Mouse (Mus musculus): ENCODE measurements at regions not wholly inside any gene's neighbourhood (a gene's known extent, or its start where the extent isn't known, plus 50 kb on each side); places are given as distances from the start of the nearest gene placed in this dataset.

DNA sequence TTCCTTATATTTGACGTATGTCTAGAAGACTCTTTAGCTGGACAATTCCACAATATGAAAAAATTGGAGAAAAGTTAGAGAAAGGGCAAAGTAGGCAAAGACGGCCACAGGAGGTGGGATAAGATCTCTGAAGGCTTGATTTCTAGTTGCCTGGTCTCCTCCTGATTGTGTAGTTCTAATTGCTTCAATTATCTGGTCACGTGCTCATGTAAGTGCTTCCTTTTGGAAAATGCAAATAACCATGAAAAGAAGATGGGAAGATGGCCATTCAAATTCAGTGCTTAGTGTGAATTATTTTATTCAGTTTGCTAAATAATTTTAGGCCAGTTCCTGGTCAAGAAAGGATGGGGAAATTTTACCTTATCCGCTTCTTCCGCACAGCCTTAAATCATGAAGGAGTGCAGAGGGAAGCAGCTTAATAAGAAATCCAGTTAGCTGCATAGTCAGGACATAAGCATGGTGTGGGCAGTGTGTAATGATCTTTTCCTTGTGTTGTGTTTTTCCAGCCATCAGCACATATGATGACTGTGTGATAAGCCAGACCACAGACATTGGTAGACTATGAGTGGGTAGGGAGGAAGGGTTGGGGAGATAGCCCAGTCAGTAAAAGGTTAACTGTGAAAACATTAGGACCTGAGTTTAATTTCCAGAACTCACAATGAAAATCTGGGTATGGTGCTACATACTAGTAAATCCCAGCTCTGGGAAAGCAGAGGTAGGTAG lies 267.7 kb upstream of the Nmur2 start:
- Histone ChIP-seq H3K9ac (ENCODE audit: low read depth, low read length) (no peak overlapping the region), H3K36me3 (ENCODE audit: control insufficient read depth, insufficient read depth, low read length) (no peaks in the 10 kb centered on the region), H3K9me3 (ENCODE audit: control insufficient read depth, low read length) (no peaks in the 10 kb centered on the region), H3K4me1 (ENCODE audit: control insufficient read depth, insufficient read depth, low read depth, low read length) (no peaks in the 10 kb centered on the region), H3K4me3 (ENCODE audit: low read length) (no peak overlapping the region), H3K4me2 (ENCODE audit: low read length) (no peak overlapping the region), H3K27me3 (replicated peaks; ENCODE audit: control insufficient read depth, insufficient read depth, low read length) (no peaks in the 10 kb centered on the region), H3K27ac (ENCODE audit: low read depth, low read length) (no peak overlapping the region)
- 83% methylated on average over 5 of the region's 5 CpGs for WGBS
- no peak for ATAC-seq

DNA sequence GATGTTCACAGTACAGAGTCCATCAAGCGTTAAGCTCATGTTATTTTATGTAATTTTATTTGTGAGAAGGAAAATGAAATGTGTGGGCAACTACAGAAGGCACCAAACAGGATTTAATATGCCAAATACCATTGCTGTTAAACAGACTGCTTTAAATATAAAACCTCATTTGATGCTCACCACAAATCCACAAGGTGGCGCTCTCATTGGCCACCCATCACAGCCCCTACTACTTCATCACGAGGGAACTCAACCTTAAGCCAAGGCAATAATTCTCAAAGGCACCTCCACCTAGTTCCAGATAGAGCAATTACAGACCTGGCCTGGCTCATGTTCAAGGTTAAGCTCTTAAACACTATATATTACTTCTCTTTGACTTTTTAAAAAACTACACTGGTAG lies 266.2 kb upstream of the Nmur2 start:
- no peaks in the 10 kb centered on the region for H3K9me3 ChIP-seq (ENCODE audit: control insufficient read depth, low read length)
- WGBS, result 35% methylated on average over 3 of the region's 3 CpGs
- no peaks in the 10 kb centered on the region for H3K36me3 ChIP-seq (ENCODE audit: control insufficient read depth, insufficient read depth, low read length)
- no peak overlapping the region for H3K27ac ChIP-seq (ENCODE audit: low read depth, low read length)
- no peak overlapping the region for H3K9ac ChIP-seq (ENCODE audit: low read depth, low read length)
- H3K4me3 ChIP-seq (ENCODE audit: low read length), result no peak overlapping the region
- H3K4me2 ChIP-seq (ENCODE audit: low read length), result no peak overlapping the region
- ATAC-seq, result no peak
- H3K4me1 ChIP-seq (ENCODE audit: control insufficient read depth, insufficient read depth, low read depth, low read length), result no peaks in the 10 kb centered on the region
- no peaks in the 10 kb centered on the region for H3K27me3 ChIP-seq (replicated peaks; ENCODE audit: control insufficient read depth, insufficient read depth, low read length)

DNA sequence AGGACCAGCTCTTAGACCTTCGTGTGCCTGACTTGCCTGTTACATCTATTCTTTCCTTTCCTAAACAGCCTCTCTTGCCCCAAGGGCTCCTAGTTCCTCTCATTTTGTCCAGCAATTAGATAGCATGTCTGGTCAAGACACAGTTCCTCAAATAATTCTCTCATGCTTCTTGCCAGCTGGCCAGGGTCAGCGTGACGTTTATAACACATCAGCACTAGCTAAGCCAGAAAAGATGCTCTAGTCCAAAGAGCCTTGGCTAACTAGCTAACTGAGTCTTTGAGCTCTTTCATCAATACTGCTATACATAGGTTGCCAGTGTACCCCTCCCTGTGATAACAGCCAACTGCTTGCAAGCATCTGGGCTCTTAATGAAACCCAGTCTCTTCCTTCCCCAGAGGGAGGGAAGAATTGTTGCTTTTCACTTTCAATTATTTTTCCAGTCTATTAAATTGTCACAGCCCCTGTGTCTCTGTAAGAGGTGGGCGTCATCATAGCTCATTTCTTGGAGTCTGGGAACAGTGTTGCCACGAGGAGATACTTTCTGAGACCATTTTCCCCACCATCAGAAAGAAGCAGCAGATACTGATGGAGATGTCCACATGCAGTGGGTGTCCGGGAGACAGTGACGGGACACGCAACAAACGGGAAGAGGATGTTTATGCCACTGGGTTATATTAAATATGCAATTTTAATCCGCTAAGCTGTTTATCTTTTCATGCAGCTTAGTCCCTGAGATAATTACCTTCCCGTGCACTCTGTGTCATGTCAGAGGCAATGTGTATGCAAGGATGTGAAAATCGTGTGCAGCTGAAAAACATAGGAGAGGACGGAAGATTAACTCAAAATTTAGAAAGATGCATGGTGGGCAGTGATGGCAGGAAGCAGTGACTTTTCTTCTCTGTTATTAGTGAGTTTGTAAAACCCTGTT lies 250.1 kb upstream of the Nmur2 start:
- H3K27ac ChIP-seq (ENCODE audit: low read depth, low read length), result 0 out of 2 replicates have a peak overlapping the region, but pooled peaks have one; percentile 16
- no peaks in the 10 kb centered on the region for H3K9me3 ChIP-seq (ENCODE audit: control insufficient read depth, low read length)
- H3K4me3 ChIP-seq (ENCODE audit: low read length), result no peak overlapping the region
- ATAC-seq, result peak; percentile 61; the same call in 1 of the 2 replicates
- WGBS, result 60% methylated on average over 13 of the region's 13 CpGs
- no peak overlapping the region for H3K9ac ChIP-seq (ENCODE audit: low read depth, low read length)
- no peaks in the 10 kb centered on the region for H3K27me3 ChIP-seq (replicated peaks; ENCODE audit: control insufficient read depth, insufficient read depth, low read length)
- H3K36me3 ChIP-seq (ENCODE audit: control insufficient read depth, insufficient read depth, low read length), result no peaks in the 10 kb centered on the region
- H3K4me2 ChIP-seq (ENCODE audit: low read length), result peak overlapping the region; percentile 21; the same call in 1 of the 2 replicates
- peaks cover 6% of the 10 kb centered on the region for H3K4me1 ChIP-seq (ENCODE audit: control insufficient read depth, insufficient read depth, low read depth, low read length)

DNA sequence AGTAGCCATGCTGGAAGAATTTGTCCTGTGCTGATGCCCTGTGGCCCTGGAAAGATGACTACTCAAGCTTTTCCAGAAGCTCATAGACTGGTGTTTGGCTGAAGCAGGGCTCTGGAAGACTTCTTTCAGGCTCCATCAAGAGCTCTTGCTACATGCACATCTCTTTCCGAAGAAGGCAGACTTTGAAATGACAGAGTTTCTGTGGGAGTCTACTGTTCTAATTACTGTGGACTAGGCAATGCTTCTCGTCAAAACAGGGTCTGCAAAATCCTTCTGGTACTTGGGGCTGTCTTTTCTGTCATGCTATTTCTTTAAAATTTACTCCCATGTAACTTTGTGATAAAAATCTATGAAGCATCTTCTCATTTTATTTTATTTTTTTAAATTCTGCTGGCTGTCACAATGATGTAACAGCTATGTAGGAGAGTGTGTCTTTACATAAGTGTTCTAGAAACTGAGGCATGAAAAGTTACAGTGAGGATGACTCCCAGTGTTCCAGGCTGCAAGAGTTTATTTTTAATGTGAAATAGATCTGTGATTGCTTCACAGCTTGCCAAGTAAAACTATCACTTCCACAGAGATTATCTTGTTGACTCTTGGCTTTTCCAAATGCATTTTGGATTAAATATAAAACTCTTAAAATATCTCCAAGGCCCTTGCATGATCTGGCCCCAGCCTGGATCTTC lies 244.9 kb upstream of the Nmur2 start:
- Histone ChIP-seq H3K9me3 (ENCODE audit: control insufficient read depth, low read length) (no peaks in the 10 kb centered on the region), H3K36me3 (ENCODE audit: control insufficient read depth, insufficient read depth, low read length) (no peaks in the 10 kb centered on the region), H3K4me2 (ENCODE audit: low read length) (no peak overlapping the region), H3K4me1 (ENCODE audit: control insufficient read depth, insufficient read depth, low read depth, low read length) (peaks cover 2% of the 10 kb centered on the region), H3K27ac (ENCODE audit: low read depth, low read length) (no peak overlapping the region), H3K4me3 (ENCODE audit: low read length) (no peak overlapping the region), H3K9ac (ENCODE audit: low read depth, low read length) (no peak overlapping the region), H3K27me3 (replicated peaks; ENCODE audit: control insufficient read depth, insufficient read depth, low read length) (no peaks in the 10 kb centered on the region)
- ATAC-seq, result no peak
- WGBS, result 92% methylated on average over 2 of the region's 2 CpGs

DNA sequence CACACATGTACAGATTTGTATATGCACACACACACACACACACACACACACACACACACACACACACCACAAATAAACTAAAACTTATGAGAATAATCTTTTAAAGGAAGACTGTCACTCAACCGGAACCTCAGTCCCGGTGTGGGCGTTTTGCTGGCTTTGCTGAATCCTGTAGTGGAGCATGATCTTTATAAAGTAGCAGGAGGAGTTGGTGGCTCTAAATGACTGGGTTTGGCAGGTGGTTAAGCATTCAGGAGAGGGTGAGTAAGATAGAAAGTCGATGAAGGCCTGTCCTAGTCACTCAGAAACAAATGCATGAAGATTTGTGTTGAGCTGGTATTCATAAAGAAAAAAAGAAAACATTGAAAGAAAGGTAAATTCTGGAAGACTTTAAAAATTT lies 240.4 kb upstream of the Nmur2 start:
- H3K4me1 ChIP-seq (ENCODE audit: control insufficient read depth, insufficient read depth, low read depth, low read length), result no peaks in the 10 kb centered on the region
- no peaks in the 10 kb centered on the region for H3K9me3 ChIP-seq (ENCODE audit: control insufficient read depth, low read length)
- H3K36me3 ChIP-seq (ENCODE audit: control insufficient read depth, insufficient read depth, low read length), result no peaks in the 10 kb centered on the region
- no peak overlapping the region for H3K27ac ChIP-seq (ENCODE audit: low read depth, low read length)
- H3K4me2 ChIP-seq (ENCODE audit: low read length), result no peak overlapping the region
- no peak overlapping the region for H3K9ac ChIP-seq (ENCODE audit: low read depth, low read length)
- no peak for ATAC-seq
- H3K27me3 ChIP-seq (replicated peaks; ENCODE audit: control insufficient read depth, insufficient read depth, low read length), result no peaks in the 10 kb centered on the region
- WGBS, result 77% methylated on average over 4 of the region's 4 CpGs
- no peak overlapping the region for H3K4me3 ChIP-seq (ENCODE audit: low read length)

DNA sequence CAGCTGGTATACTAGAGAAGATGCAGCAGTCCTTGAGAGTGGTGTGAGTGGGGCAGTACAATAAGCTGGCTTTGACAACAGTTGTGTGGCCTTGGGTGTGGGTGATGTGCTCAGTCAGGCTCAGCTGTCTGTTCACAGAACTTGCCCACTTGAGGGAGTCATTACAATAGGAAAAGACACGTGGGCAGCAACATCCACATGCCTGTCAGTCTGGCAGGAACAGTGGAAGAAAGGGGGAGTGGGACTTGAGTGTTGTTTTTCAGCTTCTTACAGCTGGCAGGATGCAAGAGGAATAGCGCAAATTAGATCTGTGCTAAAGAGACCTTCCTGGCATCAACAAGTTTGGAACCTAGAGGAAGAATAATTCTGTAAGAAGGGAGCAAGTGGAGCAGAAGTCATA lies 239.4 kb upstream of the Nmur2 start:
- H3K9me3 ChIP-seq (ENCODE audit: control insufficient read depth, low read length), result no peaks in the 10 kb centered on the region

DNA sequence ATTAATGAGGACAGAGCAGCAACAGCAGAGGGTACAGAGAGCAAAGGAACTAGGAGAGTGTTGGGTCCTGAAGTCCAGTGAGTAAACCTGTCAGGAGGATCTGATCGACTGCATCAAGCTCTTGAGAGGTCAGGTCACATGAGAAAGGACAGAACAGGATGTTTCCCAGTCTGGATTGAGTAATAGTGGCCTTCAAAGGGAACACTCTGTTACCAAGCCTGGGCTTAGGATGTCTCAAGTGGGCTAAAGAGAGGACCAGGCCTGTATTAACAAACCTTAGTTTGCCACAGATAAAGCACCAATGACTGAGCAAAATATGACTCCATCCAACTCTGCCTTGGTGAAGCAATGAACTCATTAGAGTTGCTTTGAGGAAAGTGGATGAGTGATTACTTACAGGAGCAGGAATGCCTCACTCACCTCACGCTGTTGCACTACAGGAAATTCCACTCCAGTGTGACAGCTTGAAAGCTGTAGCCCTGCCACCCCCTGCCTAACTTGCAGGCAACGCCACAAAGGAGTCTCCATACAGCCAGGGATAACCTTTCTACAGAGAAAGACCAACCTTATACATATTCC lies 229.2 kb upstream of the Nmur2 start:
- H3K27ac ChIP-seq (ENCODE audit: low read depth, low read length), result no peak overlapping the region
- no peaks in the 10 kb centered on the region for H3K4me1 ChIP-seq (ENCODE audit: control insufficient read depth, insufficient read depth, low read depth, low read length)
- ATAC-seq, result no peak
- H3K9me3 ChIP-seq (ENCODE audit: control insufficient read depth, low read length), result no peaks in the 10 kb centered on the region
- H3K36me3 ChIP-seq (ENCODE audit: control insufficient read depth, insufficient read depth, low read length), result no peaks in the 10 kb centered on the region
- no peak overlapping the region for H3K4me3 ChIP-seq (ENCODE audit: low read length)
- no peak overlapping the region for H3K9ac ChIP-seq (ENCODE audit: low read depth, low read length)
- no peaks in the 10 kb centered on the region for H3K27me3 ChIP-seq (replicated peaks; ENCODE audit: control insufficient read depth, insufficient read depth, low read length)
- no peak overlapping the region for H3K4me2 ChIP-seq (ENCODE audit: low read length)
- 56% methylated on average over 3 of the region's 3 CpGs for WGBS

More for the DNA sequence above, 239.4 kb upstream of the Nmur2 start:
- H3K4me1 ChIP-seq (ENCODE audit: control insufficient read depth, insufficient read depth, low read depth, low read length), result no peaks in the 10 kb centered on the region
- no peak overlapping the region for H3K9ac ChIP-seq (ENCODE audit: low read depth, low read length)
- no peak overlapping the region for H3K4me2 ChIP-seq (ENCODE audit: low read length)
- no peak overlapping the region for H3K4me3 ChIP-seq (ENCODE audit: low read length)
- H3K36me3 ChIP-seq (ENCODE audit: control insufficient read depth, insufficient read depth, low read length), result no peaks in the 10 kb centered on the region
- no peaks in the 10 kb centered on the region for H3K27me3 ChIP-seq (replicated peaks; ENCODE audit: control insufficient read depth, insufficient read depth, low read length)
- WGBS, result 57% methylated on average over 2 of the region's 2 CpGs
- H3K27ac ChIP-seq (ENCODE audit: low read depth, low read length), result no peak overlapping the region
- no peak for ATAC-seq

DNA sequence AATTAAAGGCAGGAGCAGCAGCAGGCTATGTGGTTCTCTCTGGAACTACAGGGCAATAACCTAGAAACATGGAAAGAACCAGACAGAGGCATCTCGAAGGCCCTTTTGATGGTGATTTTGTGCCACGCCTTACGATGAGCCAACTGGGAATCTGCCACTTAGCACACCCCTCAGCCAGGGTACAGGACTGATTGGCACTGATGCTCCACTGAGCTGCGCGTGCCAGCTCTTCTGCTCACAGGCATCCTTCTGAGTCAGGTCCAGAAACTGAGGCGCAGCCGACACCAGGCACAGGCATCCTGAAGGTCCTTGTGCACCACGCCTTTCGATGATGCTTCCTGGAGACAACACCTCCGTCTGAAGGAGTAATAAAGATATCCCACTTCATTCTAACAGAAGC lies 221.9 kb upstream of the Nmur2 start:
- Histone ChIP-seq H3K9ac (ENCODE audit: low read depth, low read length) (no peak overlapping the region), H3K27me3 (replicated peaks; ENCODE audit: control insufficient read depth, insufficient read depth, low read length) (no peaks in the 10 kb centered on the region), H3K27ac (ENCODE audit: low read depth, low read length) (no peak overlapping the region), H3K4me2 (ENCODE audit: low read length) (no peak overlapping the region), H3K4me3 (ENCODE audit: low read length) (no peak overlapping the region), H3K36me3 (ENCODE audit: control insufficient read depth, insufficient read depth, low read length) (no peaks in the 10 kb centered on the region), H3K4me1 (ENCODE audit: control insufficient read depth, insufficient read depth, low read depth, low read length) (no peaks in the 10 kb centered on the region), H3K9me3 (ENCODE audit: control insufficient read depth, low read length) (no peaks in the 10 kb centered on the region)
- ATAC-seq, result no peak
- WGBS, result 95% methylated on average over 10 of the region's 10 CpGs

Data from hindbrain, embryonic 16.5 days (tissue).